Mouse (Mus musculus): ENCODE results near the gene Asl.
A peak's percentile ranks its signal among the peaks of the same experiment; 100 is the strongest.

Gene Asl

DNA sequence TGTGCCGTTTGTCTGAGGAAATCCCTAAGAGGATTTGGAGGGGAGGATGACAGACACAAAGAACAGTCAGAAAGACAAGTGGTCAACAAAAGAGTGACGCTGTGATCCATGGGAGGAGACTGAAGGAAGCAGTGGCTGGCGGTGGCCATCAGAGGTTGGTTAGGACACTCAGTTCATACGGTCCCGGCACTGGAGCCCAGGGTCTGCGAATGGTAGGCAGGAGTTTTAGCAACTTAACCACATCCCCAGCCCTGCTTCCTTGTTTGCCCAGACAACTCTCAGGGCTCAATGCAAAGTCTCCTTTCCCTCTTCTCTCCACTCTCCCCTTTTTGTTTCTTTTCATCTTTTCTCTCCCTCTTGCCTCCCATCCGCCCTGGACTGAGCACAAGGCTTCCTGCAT lies 17.1 kb upstream of the Asl start:
- no peak for DNase-seq (ENCODE audit: low read depth, low spot score)

DNA sequence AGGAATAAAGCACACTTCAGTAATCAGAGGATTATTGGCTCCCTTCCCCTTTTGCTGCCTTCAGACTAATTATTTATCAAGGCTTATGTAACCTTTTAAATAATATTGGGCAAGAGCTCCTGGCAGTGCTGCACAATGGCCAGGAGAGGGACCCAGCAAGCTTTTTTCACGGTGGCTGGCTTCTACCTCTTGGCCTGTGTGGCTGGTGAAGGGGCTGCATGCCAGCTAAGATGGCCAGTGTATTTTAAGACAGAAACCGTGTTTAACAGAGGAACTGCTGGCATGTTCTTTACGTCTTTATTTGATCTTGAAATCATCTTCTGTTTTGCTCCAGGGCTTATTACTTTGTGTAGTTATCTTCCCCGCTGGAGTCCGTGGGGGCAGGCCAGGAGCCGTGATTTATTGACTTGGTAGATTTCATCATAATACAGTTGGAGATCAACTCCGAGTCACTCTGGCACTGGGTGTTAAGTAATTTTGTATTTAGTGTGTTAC lies 15.2 kb upstream of the Asl start:
- DNase-seq (ENCODE audit: low read depth, low spot score), result peak; percentile 17

DNA sequence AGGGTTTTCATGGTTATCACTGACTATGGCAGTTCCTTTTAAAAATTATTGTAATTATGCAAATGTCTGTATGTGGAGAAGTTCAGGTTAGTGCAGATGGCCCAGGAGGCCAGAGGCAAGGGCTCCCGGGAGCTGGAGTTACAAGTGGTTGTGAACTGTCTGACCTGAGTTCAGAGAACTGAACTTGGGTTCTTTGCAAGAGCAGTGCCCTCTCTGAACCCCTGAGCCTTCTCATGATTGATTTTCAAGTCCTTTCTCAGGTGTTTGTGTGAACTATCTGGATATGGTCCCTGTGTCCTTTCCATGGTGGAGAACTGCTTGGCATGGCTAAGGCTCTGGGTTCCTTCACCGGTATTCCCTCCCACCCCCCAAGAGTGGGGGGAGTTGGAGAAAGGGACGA lies 14.7 kb upstream of the Asl start:
- no peak for DNase-seq (ENCODE audit: low read depth, low spot score)

DNA sequence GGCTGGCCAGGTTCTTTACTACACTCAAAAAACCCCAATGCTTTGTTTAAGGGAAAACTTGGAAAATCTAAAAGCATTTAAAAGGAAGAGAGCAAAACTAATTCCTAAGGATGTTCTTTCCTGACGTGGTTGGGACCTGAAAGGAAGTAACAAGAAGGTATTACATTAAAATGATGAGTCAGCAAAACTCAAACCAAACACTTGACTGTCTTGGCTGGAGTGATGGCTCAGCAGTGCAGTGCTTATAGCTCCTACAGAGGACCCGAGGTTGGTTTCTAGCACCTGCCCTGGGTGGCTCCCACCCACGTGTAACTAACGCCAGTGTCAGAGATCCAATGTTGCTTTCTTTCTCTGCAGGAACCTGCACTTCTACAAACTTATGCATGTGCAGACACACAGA lies 12.2 kb upstream of the Asl start:
- no peak for DNase-seq (ENCODE audit: low read depth, low spot score)

DNA sequence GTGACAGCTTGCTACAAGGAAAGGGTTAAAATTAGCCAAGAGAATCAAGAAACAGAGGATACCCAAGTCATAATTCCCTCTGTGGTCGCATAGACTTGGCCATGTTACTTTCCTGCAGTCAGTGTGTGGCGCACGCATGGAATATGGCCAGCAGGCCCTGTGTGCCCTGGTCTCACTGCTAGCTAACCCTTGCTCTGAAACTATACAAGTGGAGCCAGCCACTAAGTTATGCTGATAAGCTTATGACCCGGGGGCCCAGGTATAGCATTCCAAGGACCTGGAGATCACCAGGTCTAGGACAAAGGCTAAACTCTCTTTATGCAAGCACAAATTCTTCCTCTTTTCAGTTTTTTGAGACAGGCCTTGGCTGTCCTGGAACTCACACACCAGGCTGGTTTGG lies 11.8 kb upstream of the Asl start:
- DNase-seq (ENCODE audit: low read depth, low spot score), result no peak

DNA sequence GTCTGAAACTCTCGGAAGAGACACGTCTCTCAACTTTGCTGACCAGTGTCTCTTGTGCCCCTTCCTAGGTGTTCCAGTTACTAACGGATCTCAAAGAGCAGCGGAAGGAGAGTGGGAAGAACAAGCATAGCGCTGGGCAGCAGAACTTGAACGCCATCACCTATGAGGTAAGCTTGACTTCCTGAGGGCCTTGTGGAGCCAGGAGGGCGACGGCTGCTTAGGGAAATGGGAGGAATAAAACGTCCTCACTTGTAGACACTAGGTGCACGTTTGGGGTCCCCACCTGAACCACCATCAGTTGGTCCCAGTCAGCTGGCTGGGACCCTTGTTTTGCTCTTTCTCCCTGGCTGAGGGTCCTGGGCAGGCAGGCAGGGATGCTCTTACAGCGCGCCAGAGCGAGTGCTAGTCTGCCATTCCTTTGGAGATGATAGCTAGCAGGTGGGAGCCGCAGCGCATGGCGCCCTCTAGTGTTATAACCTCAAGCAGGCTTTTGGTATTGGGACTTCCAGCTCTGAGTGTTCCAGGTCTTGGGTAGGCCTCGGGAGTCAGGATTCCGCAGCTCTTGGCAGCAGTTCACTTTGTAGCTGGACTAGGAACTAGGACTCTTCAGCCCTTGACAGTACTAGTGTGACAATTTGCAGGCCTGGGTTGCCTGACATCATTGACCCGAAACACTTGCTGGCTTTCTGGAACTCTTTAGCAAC lies 8.9 kb upstream of the Asl start:
- DNase-seq (ENCODE audit: low read depth, low spot score), result peak; percentile 76

DNA sequence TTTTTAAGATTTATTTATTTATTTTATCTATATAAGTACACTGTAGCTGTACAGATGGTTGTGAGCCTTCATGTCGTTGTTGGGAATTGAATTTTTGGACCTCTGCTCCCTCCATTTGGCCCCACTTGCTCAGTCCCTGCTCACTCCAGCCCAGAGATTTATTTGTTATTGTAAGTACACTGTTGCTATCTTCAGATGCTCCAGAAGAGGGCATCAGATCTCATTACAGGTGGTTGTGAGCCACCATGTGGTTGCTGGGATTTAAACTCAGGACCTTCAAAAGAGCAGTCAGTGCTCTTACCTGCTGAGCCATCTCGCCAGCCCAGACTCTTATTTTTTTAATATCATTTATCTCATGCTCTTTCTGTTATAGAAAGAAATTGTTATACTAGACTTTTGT lies 7.3 kb upstream of the Asl start:
- peak; percentile 33 for DNase-seq (ENCODE audit: low read depth, low spot score)

DNA sequence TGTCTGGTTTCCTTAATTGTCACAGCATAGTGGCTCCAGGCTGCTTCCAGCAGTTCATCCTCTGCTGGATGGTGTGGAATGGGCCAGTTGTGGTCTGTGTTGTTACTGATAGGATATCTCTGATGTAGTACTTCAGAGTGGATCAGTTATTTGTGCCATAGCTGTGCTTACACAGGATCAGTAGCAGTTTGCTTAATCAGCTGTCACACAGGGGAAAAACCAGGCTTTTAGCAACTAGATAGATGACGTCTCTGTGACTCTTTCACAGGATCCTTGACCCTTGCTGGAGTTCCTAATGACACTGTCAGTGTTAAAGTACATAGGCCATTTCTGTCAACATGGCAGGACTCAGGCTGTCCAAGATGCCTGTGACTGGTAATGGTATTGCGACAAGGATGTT lies 4.8 kb upstream of the Asl start:
- DNase-seq (ENCODE audit: low read depth, low spot score), result no peak

DNA sequence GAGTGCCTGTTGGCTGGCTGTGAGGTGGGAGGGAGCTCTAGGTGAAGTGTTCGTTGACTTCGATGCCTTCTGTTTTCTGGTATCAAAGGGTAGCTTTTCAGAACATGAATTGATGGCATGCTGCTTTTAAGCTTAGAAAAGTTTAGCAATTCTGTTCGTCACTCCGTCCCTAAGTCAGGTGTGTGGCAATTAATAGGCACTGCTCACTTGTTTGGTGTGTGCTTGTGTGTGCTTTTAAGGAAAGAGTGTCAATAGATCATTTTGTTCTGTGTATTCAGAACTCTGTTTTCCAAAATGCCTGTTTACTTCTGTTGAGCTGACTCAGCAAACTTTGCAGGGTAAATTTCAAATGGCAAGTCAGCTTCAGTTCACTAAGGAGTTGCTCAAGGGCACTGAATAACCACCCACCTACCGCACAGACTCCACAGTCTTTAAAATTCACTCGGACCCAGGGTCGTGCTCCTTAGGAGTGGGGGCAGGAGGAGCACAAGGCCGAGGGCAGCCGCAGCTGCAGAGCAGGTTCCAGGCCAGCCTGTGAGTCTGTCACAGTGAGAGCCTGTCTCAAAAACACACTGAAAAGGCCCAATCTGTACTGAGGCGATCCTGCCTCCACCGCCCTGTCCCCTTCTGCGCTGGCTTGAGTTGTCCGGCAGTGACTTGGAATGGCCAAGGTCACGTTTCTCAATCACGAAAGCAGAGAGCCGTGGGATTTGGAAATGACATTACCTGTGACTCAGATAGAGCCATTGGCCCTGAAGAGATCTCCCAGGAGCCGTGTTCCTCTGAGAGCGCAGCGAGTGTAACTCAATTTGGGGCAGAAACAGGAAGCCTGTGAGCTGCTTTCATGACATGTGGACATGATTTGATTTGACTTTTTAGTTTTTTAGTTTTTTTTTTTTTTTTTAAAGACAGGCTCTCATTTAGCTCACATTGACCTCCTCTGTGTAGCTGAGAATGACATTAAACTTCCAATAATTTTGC lies 2.7 kb upstream of the Asl start:
- no peak for DNase-seq (ENCODE audit: low read depth, low spot score)

DNA sequence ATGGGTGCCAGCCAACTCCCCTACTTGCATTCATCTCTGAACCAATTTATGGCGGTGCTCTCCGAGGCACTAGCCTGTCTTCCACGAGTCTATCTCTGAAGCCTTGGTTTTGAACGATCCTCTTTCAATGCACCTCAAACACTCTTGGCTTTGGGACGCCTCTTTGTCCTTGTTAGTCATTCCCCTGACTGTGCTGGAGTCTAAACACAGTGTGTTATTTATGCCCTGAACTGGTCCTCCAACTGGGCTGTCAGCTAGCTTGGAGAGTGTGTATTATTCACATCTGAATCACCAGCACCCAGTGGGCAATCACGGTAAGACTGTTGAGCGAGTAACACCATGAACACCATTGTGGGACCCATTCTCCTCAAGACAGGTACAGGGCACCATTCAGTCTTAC lies 1.4 kb downstream of the Asl start:
- DNase-seq (ENCODE audit: low read depth, low spot score), result no peak

DNA sequence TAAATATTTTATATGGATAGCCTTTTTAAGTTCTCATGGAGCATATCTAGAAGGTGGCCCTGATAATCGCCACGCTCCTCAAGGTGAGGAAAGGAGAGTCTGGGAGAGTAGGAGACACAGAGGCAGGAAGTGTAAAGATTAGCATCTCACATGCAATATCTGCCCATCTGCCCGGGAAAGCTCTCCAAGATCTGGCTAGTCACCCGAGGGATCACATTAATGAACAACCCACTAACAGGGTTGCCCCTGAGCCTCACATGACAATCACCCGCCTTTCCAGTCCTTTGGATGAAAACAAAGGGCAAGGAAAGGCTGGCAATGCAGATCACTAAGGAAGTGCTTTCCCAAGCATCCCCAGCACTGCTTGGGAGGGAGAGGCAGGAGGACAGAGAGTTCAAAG lies 1.9 kb downstream of the Asl start:
- DNase-seq (ENCODE audit: low read depth, low spot score), result no peak

DNA sequence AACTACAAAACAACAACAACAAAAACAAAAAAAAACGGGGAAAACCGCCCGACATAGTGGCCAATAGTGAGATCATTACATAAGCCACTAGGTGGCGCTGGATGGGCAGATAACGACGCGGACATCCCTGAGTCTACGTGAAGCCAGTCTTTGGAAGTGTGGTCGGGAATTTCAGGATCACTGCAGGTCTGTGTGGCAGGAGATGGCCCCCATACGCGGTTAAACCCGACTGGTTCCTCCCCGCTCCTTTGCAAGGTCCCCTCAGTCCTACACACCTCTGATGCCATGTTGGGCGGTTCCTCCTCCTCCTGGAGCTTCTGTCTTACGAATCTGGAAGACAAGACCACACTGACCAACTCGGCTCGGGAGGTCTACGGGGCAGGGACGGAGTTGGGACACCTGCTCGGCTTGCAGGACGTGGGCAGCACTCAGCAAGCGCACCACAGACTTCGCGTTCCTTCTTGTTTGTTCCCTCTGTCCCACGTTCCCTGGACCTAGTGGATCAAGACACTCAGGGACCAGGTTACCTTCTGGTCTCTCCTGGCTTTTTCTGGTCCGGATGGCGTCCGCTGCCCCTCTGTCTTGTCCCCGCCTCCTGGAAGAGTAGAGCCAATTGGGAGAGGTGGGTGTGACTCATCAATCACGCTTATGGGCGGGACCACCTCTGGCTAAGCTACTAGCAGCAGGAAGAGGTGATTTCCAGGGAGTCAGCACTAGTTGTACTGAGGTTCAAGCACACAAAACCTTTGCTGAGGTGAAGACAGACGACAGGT lies 5.1 kb downstream of the Asl start:
- DNase-seq (ENCODE audit: low read depth, low spot score), result peak; percentile 92

DNA sequence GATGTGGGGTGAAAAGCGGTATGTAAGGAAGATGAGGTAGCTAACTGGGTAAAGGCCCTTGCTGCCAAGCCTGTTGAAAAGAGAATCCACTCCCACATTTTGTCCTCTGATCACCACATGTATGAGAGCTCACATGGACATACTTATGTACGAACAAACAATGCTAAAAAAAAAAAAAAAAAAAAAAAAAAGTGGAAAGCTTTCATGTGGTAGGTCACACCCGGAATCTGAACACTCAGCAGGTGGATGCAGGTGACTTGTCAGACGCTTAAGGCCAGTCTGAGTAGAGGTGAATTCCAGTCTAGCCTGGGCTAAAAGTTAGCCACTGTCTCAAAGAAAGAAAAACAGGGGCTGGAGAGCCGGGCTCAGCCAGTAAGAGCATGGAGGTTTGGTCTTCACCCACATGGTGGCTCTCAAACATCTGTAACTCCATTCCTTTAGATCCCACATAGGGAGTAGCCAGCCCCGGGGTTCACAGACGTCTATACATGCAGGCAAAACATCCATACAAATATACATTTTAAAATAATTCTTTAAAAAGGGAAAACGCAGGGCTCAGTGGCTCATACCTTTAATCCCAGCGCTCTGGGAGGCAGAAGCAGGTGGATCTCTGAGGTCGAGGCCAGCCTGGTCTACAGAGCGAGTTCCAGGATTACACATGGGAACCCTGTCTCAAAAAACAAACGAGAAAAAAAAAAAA lies 5.8 kb downstream of the Asl start:
- DNase-seq (ENCODE audit: low read depth, low spot score), result no peak

DNA sequence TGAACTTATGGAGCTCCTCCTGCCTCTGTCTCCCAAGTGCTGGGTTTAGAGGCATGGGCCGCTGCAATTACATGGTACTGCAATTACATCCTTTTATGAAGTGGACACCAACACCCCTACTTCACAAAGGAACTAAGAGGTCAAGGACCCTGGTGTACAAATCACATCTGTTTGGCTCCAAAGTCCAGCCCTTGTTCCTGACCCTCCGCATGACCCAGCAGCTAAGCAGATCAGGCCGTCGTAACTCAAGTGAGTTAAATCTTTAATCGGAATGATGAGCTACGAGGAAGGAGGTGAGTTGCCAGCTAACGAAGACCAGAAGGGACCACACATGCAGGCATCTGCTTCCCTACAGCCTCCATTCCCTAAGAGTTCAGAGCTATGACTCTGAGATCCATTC lies 6.7 kb downstream of the Asl start:
- DNase-seq (ENCODE audit: low read depth, low spot score), result no peak

DNA sequence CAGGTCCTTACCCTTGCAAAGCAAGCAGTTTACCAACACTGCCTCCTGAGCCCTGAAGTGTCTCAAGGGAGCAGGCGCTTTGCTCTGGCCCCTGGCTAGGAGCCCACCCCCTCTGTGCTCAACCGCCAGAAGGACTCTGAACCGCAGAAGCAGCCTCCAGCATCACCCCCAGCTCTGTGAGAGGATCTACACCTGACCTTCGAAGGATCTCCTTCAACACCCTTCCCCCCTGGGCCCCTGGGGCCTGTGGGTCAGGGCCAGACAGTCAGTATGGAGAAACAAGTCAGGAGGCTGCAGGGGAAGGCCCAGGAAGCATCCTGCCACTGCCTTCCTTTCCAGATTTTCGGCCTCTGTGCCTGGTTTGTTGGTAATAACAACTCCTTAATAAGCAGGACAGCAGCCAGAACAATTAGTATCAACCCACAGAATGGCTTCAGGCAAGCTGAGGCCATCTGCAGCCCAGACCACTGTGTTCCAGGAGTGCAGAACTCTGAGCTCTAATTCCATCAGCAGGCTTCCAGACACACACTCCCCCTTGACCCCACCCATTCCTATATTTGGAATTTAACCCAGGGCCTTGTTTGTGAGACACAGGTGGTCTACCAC lies 7.6 kb downstream of the Asl start:
- DNase-seq (ENCODE audit: low read depth, low spot score), result no peak

DNA sequence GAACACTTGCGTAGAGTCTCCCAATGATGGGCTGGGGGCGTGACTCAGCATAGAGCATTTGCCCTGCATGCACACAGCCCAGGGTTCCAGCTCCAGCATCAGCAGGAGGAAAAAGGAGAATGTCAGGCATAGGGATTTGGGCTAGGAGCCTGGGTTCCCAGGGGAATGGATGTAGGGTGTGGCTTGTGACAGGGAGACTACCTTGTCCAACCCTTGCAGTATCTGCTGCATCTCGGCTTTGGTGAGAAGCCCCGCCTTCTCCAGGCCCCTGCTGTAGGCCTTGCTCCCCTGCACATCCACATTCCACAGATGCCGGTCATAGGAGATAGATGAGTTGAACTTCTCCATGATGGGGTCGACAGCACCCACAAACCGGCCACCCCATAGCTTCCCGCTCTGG lies 9.6 kb downstream of the Asl start:
- DNase-seq (ENCODE audit: low read depth, low spot score), result no peak

DNA sequence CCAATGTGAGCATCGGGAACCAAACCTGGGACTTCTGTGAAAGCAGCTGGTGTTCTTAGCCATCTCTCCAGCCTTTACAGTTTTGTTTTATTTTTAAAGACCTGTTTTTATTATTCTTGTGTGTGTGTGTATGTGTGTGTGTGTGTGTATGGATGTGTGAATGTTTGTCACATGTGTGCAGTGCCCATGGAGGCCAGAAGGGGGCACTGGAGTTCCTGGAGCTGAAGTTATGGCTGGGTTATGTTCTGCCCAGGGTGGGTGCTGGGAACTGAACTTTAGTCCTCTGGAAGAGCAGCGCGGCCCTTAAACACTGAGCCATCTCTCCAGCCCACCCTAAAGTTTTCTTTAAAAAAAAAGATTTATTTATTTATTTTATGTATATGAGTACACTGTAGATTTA lies 13.9 kb downstream of the Asl start:
- no peak for DNase-seq (ENCODE audit: low read depth, low spot score)

DNA sequence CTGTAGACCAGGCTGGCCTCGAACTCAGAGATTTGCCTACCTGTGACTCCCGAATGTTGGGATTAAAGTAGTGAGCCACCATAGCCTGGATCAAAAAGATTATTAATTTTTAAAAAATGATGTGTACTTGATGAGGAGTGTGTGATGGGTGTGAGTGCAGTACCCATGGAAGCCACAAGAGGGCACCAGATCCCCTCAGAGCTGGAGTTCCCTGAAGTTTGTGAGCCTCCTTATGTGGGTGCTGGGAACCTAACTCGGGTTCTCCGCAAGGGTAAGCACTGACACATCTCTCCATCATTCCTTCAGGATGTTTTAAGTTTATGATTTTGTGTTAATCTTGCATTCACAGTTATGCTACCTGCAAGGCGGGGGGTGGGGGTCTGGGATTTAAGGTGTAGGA lies 18.1 kb downstream of the Asl start:
- peak; percentile 46 for DNase-seq (ENCODE audit: low read depth, low spot score)

DNA sequence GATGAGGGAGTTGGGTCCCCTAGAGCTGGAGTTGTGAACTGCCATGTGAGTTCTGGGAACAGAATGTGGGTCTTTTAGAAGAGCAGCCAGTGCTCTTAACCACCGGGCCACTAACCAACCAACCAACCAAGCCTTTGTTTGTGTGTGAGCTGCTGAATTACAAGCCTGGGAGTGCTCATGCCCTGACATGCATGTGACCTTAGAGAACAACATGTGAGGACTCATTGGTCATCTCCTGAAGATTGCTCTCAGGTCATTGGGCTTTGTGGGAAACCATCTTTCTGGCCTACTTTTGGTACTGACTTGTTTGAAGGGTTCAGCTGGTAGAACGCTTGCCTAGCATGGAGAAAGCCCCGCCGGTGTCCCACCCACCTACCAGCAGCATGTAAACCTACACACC lies 19.3 kb downstream of the Asl start:
- DNase-seq (ENCODE audit: low read depth, low spot score), result no peak

DNA sequence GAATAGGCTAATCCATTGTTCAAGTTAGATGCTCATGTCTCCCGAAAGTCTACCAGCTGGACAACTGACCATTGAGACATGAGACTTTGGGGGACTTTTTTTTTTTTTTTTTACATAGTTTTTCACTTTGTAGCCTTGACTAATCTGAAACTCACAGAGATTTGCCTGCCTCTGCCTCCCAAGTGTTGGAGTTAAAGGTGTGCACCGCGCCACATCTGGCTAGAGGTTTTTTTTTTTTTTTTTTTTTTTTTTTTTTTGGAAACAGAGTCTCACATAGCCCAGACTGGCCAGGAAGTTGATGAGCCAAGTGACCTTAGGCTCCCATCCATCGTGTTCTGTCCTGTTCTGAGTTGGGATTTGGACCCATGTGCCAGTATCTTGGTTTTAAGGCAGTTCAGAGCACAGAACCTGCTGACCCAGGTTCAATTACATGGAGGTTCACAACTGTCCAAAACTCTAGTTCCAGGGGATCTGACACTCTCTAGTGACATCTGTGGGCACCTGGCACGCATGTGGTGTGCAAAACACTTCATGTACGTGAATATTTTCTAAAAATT lies 20.9 kb downstream of the Asl start:
- no peak for DNase-seq (ENCODE audit: low read depth, low spot score)

DNA sequence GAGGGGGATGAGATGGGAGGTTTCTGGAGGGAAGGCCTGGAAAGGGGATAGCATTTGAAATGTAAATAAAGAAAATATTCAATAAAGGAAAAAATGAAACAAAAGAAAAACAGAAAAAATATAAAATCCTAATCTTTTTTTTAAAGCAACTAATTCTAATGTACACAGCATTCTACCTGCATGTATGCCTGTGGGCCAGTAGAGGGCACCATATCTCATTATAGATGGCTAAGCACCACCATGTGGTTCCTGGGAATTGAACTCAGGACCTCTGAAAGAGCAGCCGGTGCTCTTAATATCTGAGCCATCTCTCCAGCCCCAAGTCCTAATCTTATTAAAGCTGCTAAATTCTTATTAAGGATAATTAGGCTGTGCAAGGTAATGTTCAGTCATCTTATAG lies 21.7 kb downstream of the Asl start:
- peak; percentile 70 for DNase-seq (ENCODE audit: low read depth, low spot score)
